Mouse (Mus musculus) cerebellum, adult 8-10 months (tissue): ENCODE measurements around the gene Phc1.
"Not testable (repeated sequence)": the region's sequence is repeated elsewhere in the genome, so short reads cannot be mapped to it uniquely, and the experiment has no call there.

Experiments
- DNase-seq: peaks from one replicate; pipeline ENCODE4 v3.0.0; 2022

Phc1 gene

DNA sequence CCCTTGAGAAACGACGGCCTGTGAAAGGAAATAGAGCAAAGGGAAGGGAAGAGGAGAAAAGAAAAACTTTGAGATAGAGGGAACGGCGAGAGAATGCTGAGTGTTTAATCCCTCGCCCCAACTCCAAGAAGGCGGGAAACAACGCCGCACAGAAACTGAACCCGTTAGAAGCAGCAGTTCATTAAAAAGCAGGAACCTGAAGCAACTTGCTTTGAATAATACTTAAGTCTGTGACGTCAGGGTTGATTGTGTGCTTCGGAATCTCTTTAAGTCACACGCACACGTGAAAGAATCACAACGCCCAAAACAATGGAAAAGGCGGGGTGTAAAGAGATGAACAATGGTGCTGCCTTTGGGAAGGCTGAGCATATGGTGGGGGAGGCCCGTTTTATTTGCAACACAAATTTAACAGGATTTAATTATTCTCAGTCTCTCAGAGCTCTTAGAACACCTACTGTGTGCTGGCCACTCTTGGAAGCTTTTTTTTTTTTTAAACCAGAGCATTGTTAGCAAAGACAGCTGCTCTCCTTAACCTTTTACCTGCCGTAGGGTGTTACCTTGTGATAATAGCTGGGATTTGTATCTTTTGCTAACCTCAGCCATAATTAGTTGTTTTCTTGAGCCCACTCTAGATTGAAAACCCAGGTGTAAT lies at the start of gene Phc1:
Gene Phc1 (minus strand): TSS at position 213 of the 652 bp plus-strand sequence.
- DNase-seq = no peak

DNA sequence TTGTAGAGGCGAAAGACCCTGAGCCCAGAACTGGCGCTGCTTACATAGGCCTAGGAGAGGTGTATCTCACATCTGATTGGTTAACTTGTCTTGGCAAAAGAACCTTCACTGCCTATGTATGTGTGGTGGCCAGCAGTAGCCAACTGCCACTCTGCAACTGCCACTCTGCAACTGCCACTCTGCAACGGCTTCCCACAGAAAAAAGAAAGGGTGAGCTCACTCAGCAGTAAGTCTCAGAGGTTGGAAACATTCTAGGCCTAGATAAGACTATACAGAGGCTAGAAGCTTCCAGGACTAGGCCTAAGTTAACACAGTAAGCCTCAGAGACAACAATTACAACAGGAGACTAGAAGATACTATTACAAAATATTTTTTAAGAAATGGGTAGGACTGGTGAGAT lies 49.6 kb upstream of the Phc1 start:
- DNase-seq = not testable (repeated sequence)

DNA sequence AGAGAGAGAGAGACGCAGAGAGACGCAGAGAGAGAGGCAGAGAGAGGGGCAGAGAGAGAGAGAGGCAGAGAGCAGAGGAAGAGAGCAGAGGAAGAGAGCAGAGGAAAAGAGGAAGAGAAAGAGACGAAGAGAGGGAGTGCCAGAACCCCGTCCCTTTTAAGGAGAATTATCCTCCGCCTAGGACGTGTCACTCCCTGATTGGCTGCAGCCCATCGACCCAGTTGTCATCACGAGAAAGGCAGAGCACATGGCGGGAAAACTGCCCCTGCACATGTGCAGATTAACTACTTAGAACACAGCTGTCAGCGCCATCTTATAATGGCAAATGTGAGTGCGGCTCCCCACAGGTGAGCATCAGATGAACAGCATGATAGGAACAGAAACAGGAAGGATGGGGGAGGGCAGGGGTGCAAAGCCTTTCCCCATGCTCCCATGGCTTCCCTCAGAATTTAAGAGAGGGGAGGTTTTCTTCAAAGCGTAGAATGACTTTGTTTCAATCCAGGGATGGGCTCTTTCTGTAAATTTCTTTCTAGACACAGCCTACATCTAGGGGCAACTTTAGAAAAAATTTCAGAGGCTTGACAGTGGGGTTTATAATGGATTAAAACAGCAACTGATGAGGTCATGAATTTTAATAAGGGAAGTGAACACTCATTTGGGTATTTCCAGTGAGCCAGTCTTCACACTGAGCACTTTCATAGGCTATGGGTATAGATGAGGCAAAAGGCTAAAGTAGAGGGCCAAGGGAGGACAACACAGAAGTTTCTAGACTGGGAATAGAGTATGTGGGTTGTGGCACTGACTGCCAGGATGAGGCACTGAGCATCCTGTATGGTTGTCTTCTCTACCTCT lies 47.0 kb upstream of the Phc1 start:
- not testable (repeated sequence) for DNase-seq

DNA sequence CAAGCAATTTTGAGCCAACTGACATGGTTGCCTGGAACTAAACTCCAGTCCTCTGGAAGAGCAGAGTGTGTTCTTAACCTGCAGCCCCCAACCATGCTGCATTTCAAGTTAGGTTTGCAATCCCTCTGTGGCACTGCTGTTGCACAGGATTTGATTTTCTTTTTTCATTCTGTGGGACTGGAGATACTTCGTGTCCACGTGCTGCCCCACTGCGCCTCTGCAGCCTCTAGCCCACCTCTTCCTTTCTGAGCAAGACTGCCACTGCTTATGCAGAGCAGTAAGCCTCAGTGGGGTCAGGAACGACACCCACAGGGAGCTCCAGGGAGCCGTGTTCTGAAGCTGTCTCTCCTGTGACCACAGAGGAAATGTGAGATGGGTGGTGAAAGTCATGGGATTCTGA lies 45.4 kb upstream of the Phc1 start:
- DNase-seq = no peak

DNA sequence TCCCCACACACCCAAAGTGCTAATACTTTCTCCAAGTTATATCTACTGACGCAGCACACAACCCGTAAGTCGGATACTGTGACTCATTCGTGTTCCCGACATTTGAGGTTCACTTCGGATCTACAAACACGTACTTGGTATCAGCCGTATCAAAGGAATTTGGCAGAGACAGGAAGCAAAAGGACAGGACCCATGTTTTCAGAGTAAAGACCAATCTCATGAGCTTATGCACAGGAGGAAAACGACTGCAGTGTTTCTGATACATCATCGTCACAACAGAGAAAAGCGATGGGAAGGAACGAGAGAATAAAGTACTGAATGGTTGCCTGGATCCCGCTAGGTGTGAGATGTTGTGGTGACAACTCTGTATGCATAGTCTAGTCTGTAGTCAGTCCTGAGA lies 44.5 kb upstream of the Phc1 start:
- DNase-seq = no peak

DNA sequence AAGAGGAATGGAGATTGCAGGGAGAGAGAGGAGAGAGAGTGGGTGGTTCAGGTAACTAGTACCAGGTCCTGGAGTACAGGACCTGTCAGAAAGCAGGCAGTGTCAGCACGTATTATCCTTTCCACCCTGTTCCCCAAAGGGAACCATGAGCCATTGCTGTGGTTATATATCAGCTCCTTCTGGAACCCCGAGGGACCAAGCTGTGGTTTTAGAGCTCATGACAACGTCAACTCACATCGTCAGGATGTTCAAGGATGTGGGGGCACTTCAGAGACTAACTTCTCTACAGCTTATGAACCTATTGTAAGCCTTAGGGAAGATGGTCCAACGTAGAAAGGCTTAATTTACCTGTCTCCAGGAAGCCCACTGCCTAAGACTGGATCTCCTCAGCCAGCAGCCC lies 42.9 kb upstream of the Phc1 start:
- no peak for DNase-seq

DNA sequence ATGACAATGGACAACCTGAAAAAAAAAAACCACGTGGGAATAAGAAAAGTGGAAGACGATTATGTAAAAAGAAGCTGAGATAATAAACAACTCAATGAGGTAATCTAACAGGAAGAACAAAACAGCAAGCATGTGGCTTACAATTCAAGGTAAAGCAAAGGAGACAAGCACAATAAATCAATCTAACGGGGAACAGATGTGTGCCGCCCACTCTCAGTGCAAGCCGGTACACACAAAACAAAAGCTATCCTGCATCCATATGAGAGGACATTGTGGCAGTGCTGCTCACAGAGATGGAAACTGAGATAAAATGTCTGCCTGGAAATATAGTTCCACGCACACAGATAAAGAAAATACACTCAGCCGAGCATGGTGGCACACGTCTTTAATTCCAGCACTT lies 41.7 kb upstream of the Phc1 start:
- no peak for DNase-seq

DNA sequence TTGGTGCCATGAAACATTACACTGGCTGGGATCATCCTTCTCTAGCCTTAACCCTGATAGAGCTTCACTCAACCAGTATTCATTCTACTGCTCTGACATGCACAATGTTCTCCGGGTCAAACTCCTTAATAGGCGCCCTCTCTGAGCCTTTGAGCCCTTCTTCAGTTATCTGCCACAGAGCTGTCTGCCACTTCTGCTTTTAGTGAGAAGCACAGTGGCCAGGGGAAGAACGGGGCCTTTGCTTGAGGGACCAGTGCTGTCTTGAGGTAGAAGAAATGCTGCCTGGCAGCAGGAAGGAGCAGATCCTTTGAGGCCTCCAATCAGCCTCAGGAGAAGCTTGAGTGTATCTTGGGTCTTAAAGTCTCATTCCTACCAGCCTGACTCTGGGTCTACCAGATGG lies 27.9 kb upstream of the Phc1 start:
- DNase-seq = no peak

DNA sequence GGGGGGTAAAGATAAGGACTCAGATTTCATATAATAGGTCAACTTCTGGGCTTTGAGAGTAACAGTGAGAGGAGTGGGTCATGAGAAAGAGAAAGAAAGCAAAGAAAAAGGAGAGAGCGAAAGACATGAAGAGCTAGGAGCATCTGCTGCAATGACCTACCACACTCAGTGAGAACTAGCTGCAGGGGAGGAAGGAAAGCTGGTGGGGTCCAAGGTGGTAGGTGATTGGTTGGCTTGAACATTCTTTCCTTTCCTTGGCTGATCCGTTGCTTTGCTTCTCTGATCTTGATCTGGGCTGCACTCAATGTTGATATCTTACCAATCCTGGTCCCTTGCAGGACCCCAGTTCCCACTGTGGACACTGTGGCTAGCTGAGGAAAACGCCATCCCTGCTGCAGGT lies 26.6 kb upstream of the Phc1 start:
- no peak for DNase-seq

DNA sequence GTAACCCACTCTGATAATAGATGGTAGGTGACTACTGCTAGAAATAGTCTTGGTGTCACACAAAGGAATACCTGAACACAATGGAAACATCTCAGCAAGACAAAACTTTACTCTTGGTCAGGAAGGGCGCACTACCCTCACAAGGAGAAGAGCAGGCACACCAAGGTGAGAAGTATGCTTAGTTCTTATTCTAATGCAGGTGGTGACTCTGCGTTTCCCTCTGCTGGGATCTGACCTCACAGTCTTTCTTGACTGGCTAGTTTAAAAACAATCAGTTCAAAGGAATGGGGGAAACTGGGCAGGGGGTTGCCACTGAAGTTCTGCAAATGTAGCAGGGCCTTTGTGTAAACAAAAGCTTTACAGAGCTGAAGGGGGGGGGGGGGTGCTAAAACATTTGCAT lies 25.9 kb upstream of the Phc1 start:
- no peak for DNase-seq

DNA sequence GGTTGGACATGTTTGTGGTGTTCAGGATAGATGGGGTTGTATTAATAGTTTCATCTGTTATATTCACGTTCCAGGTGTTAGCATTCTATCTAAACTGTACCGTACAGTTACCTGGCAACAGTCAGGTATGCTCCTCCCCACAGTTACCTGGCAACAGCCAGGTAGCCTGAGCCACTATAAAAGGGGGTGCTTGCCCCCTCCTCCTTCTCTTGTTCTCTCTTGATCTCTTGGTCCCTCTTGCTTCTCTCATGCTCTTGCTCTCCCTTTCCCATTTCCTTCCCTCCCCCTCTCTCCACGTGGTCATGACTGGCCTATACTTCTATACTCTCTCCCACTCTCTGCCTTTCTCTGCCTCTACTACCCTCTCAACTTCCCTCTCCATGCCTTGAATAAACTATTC lies 25.3 kb upstream of the Phc1 start:
- no peak for DNase-seq

DNA sequence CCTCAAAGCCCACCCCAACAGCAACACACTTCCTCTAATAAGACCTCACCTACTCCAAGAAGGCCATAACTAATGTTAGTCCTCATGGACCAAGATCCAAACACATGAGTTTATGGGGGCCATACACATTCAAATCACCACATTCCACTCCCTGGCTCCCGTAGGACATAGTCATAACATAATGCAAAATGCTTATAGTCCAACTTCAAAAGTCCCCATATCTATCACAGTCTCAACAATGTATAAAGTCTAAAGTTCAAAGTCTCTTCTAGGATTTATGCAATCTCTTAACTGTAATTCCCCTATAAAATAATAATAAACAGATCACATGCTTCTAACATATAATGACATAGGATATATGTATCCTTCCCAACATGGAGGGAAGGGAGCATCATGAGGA lies 16.7 kb upstream of the Phc1 start:
- DNase-seq = no peak

DNA sequence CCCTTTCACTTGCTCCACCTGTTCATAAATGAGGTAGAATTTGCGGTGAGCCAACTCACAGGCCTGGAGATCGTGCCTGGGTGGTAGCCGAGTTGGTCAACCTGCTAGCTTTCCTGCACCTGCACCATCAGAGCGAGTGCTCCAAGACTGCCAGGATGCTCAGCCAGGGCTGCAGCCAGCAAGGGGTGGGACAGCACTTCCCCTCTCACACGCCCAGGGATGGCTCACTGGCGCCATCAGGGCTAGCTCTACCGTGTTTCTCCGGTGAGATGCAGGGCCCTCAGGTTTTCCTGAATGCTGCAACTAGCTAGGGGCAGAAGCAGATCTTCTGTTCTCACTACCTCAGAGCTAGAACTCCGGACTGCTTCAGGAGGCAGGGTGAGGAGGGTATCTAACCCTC lies 15.5 kb upstream of the Phc1 start:
- no peak for DNase-seq

DNA sequence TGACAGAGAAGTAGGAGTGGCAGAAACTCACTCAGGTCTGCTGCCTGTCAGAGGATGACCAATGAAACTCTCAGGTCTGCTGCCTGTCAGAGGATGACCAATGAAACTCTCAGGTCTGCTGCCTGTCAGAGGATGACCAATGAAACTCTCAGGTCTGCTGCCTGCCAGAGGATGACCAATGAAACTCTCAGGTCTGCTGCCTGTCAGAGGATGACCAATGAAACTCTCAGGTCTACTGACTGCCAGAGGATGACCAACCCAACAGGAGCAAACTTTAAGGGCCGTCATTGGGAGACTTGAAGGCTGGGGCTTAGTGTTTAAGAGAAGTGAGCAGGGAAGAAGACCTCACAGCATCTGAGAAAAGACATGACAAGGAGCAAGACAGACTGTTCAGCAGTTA lies 7.0 kb upstream of the Phc1 start:
- DNase-seq = not testable (repeated sequence)

DNA sequence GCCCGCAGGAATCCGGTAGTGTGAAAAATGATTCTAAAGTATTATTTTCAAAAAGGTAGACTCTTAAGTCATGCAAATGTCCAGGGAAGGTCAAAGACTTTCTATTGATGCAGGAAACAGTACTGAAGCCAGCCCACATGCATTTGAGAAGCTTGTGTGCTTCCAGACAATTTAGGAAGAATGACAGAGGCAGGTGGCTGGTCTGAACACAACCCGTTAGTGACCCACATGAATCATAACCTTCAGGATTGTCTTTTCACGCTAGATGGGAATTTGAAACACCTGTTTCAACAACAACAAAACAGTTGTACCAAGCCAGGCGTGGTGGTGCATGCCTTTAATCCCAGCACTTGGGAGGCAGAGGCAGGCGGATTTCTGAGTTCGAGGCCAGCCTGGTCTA lies 6.0 kb upstream of the Phc1 start:
- DNase-seq = no peak

DNA sequence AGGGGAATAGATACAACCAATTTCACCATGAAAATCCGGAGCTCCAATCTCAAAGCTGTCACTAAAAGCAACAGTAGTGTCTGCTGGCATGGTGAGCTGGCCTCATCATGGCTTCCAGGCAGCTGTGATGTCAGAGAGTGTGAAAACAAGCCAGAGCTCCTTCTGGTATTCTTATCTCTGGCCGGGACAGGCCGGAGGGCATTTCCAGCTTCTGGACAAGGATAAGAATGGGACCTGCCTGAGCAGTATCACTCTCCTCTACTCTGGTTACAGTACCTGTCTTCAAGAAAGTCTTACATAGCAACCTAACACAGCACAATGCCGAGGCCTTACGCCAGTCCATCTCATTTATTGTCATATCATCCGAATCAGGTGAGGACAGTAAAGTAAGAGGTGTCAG lies 5.4 kb upstream of the Phc1 start:
- no peak for DNase-seq

DNA sequence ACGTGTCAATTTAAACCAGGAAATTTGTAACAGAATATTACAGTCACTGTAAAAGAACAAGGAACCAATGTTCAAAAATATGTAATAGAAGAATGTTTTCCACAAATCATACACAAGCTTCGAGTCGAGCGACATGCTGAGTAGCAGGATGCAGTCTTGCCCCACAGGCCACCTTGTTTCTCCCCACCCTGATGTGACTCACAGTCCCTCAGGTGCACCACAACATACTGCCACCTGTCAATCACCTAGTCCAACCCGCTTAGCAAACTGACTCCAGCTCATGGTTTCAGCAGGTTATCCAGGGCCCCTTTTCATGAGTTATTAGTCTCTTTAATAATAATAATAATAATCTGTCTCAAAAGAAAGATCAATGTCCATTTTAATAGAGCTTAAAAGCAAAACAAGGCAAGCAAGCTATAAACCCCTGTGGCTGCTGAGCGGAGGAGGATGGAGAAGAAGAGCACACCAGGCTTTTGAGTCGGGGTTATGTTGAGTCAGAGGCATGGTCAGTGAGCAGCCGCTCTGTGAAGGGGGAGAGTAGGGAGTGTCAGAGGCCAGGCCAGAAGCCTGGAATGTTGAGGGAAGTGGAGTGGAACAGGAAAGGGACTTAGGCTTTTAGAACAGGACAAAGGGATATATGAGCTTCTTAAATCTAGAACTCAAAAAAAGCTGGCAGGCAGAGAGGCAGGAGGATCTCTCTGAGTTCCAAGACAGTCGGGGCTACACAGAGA lies 4.2 kb upstream of the Phc1 start:
- DNase-seq = no peak

DNA sequence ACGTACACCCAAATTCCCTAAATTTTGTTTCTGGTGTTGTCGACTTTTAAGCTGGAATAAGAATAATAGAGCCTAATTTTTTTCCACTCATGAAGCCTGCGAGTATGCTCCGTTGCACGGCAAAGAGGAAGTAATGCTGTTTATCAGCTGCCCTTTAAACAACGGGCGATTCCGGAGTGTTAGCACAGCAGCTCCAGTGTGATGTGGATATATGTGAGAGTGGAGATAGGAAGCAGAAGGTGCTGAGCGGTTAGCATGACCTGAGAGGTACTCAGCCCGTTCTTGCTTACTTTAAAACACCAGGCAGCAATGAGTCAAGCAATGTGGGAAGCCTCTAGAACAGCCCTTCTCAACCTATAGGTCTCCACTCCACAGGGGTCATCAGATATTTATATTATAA lies 3.4 kb upstream of the Phc1 start:
- no peak for DNase-seq

DNA sequence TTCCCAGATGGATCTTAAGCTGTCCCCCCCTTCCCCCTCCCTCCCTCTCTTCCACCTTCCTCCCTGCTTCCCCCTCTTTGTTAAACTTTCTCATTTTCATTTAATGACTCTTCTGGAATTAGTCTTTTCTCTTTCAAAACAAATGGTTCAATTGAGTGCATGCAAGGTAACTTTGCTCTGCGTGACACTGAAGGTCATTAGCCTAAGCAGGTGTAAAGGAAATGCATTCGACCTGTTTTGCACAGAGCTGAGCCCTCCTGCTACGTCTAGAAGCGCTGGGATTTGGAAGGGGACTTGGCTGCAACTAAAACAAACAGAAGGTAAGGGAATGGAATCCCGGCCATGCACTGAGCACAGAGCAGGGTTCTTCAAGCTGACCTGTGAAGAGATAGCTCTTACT lies 1.8 kb upstream of the Phc1 start:
- no peak for DNase-seq

DNA sequence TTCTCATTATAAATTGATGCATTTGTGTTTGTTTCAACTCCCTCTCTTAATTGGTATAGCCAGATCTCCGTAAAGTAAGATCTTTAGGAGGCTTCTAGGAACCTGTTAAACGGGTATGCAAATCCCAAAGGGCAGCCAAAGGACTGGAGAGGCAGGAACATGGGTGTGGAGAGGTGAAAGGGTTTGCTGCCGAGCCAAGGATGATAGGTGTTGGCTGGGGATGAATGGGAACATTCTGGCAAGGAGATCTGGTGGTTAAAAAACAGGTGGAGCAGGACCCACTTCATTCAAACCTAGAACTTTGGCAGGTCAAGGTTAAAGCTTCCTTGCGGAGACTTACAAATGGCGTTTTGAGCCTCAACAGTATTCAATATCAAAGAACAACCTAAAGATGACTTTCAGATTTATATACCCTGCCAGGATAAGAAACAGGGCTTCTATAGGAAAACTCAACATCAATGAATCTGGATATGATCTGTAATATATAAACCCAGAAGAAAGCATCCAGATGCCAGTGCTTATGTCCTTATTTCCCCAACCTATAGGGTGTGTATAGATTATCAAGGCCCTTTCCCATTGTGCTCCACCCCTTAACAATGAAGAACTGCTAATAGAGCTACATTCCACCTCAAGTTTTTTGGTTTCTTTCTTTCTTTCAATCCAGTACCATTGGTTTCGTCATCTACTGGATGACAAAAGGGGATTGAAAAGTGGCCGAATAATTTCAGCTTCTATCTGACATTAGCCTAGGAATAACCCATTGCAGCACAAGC lies 863 bp upstream of the Phc1 start:
- DNase-seq = no peak

DNA sequence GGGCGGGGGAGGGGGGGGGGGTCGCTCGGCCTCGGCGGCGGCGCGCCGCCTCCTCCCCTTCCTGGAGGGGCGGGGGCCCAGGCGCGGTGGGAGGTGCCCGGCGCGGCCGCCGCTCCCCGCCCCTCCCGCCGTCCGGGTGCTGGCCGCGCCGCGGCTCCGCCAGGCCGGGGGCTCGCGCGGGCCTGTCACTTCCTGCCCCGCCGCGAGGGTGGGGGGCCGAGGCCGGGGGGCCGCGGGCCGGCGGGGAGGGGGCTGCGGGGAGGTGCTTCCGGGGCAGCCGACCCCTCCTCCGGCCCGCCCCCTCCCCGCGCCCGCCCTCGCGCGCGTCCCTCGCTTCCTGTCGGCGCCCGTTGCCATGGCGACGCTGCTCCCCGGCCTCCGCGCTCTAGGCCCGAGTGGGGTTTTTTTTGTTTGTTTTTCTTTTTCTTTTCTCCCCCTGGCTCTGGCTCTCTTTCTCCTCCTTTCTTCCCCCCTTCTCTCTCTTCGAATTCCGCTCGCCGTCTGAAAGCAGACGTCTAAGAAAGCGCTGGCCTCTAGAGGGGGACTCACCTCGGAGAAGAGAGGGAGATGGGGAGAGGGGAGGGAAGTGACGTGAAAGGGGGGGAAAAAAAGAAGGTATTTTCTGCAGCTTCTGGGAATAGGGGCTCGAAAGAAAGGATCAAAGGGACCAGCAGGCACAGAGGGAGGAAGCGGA lies 566 bp downstream of the Phc1 start:
- DNase-seq = peak; percentile 80

DNA sequence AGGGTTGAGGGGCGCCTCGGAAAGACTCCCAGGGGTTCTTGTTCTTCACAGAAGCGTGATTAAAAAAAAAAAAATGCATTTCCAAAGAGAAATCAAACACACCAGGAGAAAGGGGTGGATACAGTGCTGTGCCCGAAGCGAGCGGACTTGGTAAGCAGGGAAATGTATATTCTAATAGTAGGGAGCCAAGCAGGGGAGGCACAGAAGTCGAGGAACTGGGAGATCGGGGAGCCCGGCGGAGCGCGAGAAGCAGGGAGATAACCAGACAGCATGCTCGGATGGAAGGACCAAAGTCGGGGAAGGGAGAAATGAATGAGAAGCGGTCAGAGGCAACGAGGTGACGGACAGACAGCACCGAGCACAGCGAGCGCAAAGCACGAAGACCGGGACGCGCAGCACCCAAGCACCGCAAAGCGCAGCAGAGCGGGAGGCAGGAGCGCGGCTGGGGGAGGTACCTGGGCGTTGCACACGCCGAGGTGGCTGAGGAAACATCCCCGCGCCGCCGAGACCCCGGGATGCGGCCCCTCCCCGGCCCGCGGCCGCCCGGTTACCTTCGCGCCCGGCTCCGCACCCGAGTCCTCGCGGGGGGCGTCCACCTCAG lies 1.2 kb downstream of the Phc1 start:
- peak; percentile 65 for DNase-seq
